Mouse (Mus musculus) kidney, postnatal 10 days (tissue): ENCODE results near the gene Usp17le.
"Not testable (repeated sequence)": the region's sequence is repeated elsewhere in the genome, so short reads cannot be mapped to it uniquely, and the experiment has no call there.

Experiments used
- DNase-seq: peaks from one replicate; pipeline ENCODE4 v3.0.0; 2021; ENCODE audit warnings: mixed read lengths

Gene Usp17le

GRCm38 (mm10) chr7:104777370-104777769 is at the start of gene Usp17le:
TSS of gene Usp17le (minus strand) at chr7:104777470.
- not testable (repeated sequence) for DNase-seq

DNA sequence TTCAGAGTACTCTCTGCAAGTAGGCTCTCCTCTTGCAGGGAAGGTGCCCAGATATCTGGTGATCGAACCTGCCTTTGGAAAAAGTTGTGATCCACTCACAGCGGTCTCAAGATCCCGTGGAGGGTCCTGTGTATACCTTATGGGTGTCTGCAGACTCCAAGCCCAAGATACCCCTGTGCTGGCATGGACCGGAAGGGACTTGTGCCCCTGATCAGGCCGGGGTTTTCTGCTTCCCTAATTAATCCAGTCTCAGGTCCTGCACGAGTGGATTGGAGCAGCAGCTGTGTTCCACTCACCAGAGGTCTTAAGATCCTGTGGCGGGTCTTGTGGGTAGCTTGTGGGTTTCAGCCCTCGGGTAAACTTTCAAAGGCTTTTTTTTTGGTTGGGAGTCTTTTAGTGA is 33.1 kb upstream of the Usp17le start:
- DNase-seq = not testable (repeated sequence)

GRCm38 (mm10) chr7:104790796-104791195 is 13.5 kb upstream of the Usp17le start:
- DNase-seq = no peak
